Mouse (Mus musculus): ENCODE measurements around the gene Kcnn1. TPM values are rescaled to one million over a fixed set of nuclear protein-coding genes. Genes with fewer than 3 reads are reported as not detected.

Kcnn1 gene
- polyA plus RNA-seq, 1 experiment from 2014 or later = 12.2 TPM

GRCm38 (mm10) chr8:70812055-70812454 is 51.0 kb downstream of the Kcnn1 start:
- WGBS = 37% methylated on average over 4 of the region's 4 CpGs
- peaks cover 9% of the 10 kb centered on the region for H3K27me3 ChIP-seq (ENCODE audit: control insufficient read depth, insufficient read depth, low read length)

GRCm38 (mm10) chr8:70810962-70811680 is 51.9 kb downstream of the Kcnn1 start:
- H3K4me3 ChIP-seq (ENCODE audit: low read depth, low read length) = no peak overlapping the region
- 0 out of 2 replicates have a peak, but pooled peaks cover 2% of the 10 kb centered on the region for H3K4me1 ChIP-seq (replicated peaks; ENCODE audit: control insufficient read depth, insufficient read depth, low read length)
- DNase-seq (ENCODE audit: low spot score) (no peak), ATAC-seq (ENCODE audit: low FRiP score) (no peak; the same call in 1 of the 2 replicates)
- no peak overlapping the region for H3K9ac ChIP-seq (ENCODE audit: low read depth, low read length)
- no peaks in the 10 kb centered on the region; the same call in 1 of the 2 replicates for H3K27me3 ChIP-seq (ENCODE audit: control insufficient read depth, insufficient read depth, low read length)
- no peak overlapping the region for H3K27ac ChIP-seq (ENCODE audit: low read depth, low read length)
- 74% methylated on average over 20 of the region's 20 CpGs for WGBS
- H3K4me2 ChIP-seq (replicated peaks; ENCODE audit: low read depth, low read length) = no peak overlapping the region
- no peaks in the 10 kb centered on the region for H3K9me3 ChIP-seq (ENCODE audit: control insufficient read depth, low read length)
- H3K36me3 ChIP-seq (ENCODE audit: control insufficient read depth, insufficient read depth, low read length) = no peaks in the 10 kb centered on the region

More at GRCm38 (mm10) chr8:70812055-70812454, 51.0 kb downstream of the Kcnn1 start:
- Histone ChIP-seq H3K27ac (ENCODE audit: low read depth, low read length) (no peak overlapping the region), H3K4me3 (ENCODE audit: low read depth, low read length) (no peak overlapping the region), H3K9me3 (ENCODE audit: control insufficient read depth, low read length) (no peaks in the 10 kb centered on the region), H3K4me2 (replicated peaks; ENCODE audit: low read depth, low read length) (no peak overlapping the region), H3K36me3 (ENCODE audit: control insufficient read depth, insufficient read depth, low read length) (no peaks in the 10 kb centered on the region), H3K9ac (ENCODE audit: low read depth, low read length) (no peak overlapping the region), H3K4me1 (replicated peaks; ENCODE audit: control insufficient read depth, insufficient read depth, low read length) (peaks cover 8% of the 10 kb centered on the region; the same call in 1 of the 2 replicates)
- ATAC-seq (ENCODE audit: low FRiP score) = no peak
- DNase-seq (ENCODE audit: low spot score) = no peak

DNA sequence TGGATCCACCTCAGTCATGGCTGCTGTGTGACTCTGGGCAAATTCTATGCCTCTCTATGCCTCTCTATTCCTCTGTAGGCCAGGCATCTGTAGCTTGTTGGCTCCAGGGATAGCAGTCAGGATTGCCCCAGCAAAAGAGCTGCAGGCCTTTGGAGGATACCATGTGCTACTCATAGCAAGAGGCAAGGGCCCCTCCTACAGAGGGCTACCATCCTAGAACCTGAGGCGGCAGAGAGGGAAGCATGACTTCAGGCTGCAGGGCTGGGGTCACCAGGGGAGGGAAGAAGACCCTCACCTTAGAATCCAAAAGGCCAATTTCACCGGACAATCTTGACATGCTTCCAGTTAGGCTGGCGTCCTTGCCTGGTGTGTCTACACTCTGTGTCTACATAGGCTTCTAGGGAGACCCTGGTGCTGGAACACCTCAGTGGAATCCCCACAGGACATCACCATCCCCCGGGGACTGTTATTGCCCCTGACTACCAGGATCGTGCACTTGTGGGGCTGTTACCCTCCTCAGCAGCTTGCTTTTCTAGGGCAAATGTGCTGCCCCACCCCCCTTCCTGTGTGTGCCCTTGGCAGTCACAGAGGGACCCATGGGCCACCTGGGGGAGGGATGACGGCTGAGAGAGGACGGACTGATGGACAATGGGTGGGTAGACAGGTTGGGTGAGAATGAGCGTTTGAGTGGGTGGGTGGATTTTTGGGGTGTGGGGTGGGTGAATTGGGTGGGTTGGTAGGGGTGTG is 53.9 kb downstream of the Kcnn1 start:
- WGBS = 73% methylated on average over 8 of the region's 8 CpGs
- Histone ChIP-seq H3K9me3 (ENCODE audit: control insufficient read depth, low read length) (no peaks in the 10 kb centered on the region), H3K4me2 (replicated peaks; ENCODE audit: low read depth, low read length) (no peak overlapping the region), H3K27ac (ENCODE audit: low read depth, low read length) (no peak overlapping the region), H3K4me1 (replicated peaks; ENCODE audit: control insufficient read depth, insufficient read depth, low read length) (peaks cover 2% of the 10 kb centered on the region; the same call in 1 of the 2 replicates), H3K27me3 (ENCODE audit: control insufficient read depth, insufficient read depth, low read length) (peaks cover 15% of the 10 kb centered on the region), H3K9ac (ENCODE audit: low read depth, low read length) (no peak overlapping the region), H3K4me3 (ENCODE audit: low read depth, low read length) (no peak overlapping the region), H3K36me3 (ENCODE audit: control insufficient read depth, insufficient read depth, low read length) (no peaks in the 10 kb centered on the region)
- no peak for ATAC-seq (ENCODE audit: low FRiP score)
- no peak for DNase-seq (ENCODE audit: low spot score)

- Histone ChIP-seq H3K9me3 (ENCODE audit: control insufficient read depth, low read length) (no peaks in the 10 kb centered on the region), H3K36me3 (ENCODE audit: control insufficient read depth, insufficient read depth, low read length) (no peaks in the 10 kb centered on the region), H3K4me3 (ENCODE audit: low read depth, low read length) (no peak within 1 kb of the TSS), H3K27ac (ENCODE audit: low read depth, low read length) (no peak within 1 kb of the TSS), H3K4me1 (replicated peaks; ENCODE audit: control insufficient read depth, insufficient read depth, low read length) (peaks cover 5% of the 10 kb centered on the region; the same call in 1 of the 2 replicates), H3K27me3 (ENCODE audit: control insufficient read depth, insufficient read depth, low read length) (peaks cover 24% of the 10 kb centered on the region), H3K4me2 (replicated peaks; ENCODE audit: low read depth, low read length) (no peak within 1 kb of the TSS), H3K9ac (ENCODE audit: low read depth, low read length) (no peak within 1 kb of the TSS)
- DNase-seq (ENCODE audit: low spot score) (no peak), ATAC-seq (ENCODE audit: low FRiP score) (no peak)
- 67% methylated on average over 5 of the region's 5 CpGs for WGBS
Observed at GRCm38 (mm10) chr8:70808239-70808638, 54.8 kb downstream of the Kcnn1 start, which contains the start of gene Il12rb1. Gene Il12rb1, plus strand, starts transcription at chr8:70808449.

DNA sequence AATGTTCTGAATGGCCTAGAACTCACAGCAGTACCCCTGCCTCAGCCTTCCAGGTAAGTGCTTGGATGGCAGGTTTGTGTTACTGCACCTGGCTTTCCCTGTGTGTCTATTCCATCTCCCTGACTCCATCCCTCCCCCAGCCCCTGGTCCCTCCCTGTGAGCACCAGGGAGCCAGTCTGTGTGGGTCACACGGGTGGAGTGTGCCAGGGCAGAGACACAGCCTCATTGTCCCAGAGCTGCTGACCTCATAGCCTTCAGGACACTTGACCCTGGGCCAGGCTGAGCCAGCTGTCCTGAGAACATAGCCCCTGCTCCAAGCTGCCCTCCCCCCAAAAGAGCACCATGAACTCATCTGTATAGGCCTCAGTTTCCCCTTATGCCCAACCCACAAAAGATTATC is 55.8 kb downstream of the Kcnn1 start:
- ATAC-seq (ENCODE audit: low FRiP score) (no peak), DNase-seq (ENCODE audit: low spot score) (no peak)
- H3K27me3 ChIP-seq (ENCODE audit: control insufficient read depth, insufficient read depth, low read length) = peaks cover 28% of the 10 kb centered on the region
- H3K9me3 ChIP-seq (ENCODE audit: control insufficient read depth, low read length) = no peaks in the 10 kb centered on the region
- no peak overlapping the region for H3K27ac ChIP-seq (ENCODE audit: low read depth, low read length)
- H3K36me3 ChIP-seq (ENCODE audit: control insufficient read depth, insufficient read depth, low read length) = no peaks in the 10 kb centered on the region
- peaks cover 5% of the 10 kb centered on the region; the same call in 1 of the 2 replicates for H3K4me1 ChIP-seq (replicated peaks; ENCODE audit: control insufficient read depth, insufficient read depth, low read length)
- no peak overlapping the region for H3K9ac ChIP-seq (ENCODE audit: low read depth, low read length)
- H3K4me3 ChIP-seq (ENCODE audit: low read depth, low read length) = no peak overlapping the region
- 44% methylated on average over 1 of the region's 1 CpGs for WGBS
- no peak overlapping the region for H3K4me2 ChIP-seq (replicated peaks; ENCODE audit: low read depth, low read length)

GRCm38 (mm10) chr8:70806541-70806940 is 56.5 kb downstream of the Kcnn1 start:
- no peak for ATAC-seq (ENCODE audit: low FRiP score)
- peaks cover 31% of the 10 kb centered on the region for H3K27me3 ChIP-seq (ENCODE audit: control insufficient read depth, insufficient read depth, low read length)
- WGBS = 77% methylated on average over 4 of the region's 4 CpGs

GRCm38 (mm10) chr8:70804481-70805206 is 58.4 kb downstream of the Kcnn1 start, which contains the start of gene Mast3:
Gene Mast3, minus strand, starts transcription at chr8:70805054.
- no peaks in the 10 kb centered on the region for H3K36me3 ChIP-seq (ENCODE audit: control insufficient read depth, insufficient read depth, low read length)
- H3K4me2 ChIP-seq (replicated peaks; ENCODE audit: low read depth, low read length) = peak within 1 kb of the TSS; percentile 89
- peaks cover 4% of the 10 kb centered on the region; the same call in 1 of the 2 replicates for H3K4me1 ChIP-seq (replicated peaks; ENCODE audit: control insufficient read depth, insufficient read depth, low read length)
- no peaks in the 10 kb centered on the region for H3K9me3 ChIP-seq (ENCODE audit: control insufficient read depth, low read length)
- DNase-seq (ENCODE audit: low spot score) (peak; percentile 85), ATAC-seq (ENCODE audit: low FRiP score) (peak; percentile 88)
- H3K27me3 ChIP-seq (ENCODE audit: control insufficient read depth, insufficient read depth, low read length) = peaks cover 35% of the 10 kb centered on the region
- H3K9ac ChIP-seq (ENCODE audit: low read depth, low read length) = peak within 1 kb of the TSS; percentile 44
- 2% methylated on average over 43 of the region's 45 CpGs for WGBS
- H3K4me3 ChIP-seq (ENCODE audit: low read depth, low read length) = peak within 1 kb of the TSS; percentile 48
- no peak within 1 kb of the TSS for H3K27ac ChIP-seq (ENCODE audit: low read depth, low read length)

More at GRCm38 (mm10) chr8:70806541-70806940, 56.5 kb downstream of the Kcnn1 start:
- H3K9me3 ChIP-seq (ENCODE audit: control insufficient read depth, low read length) = no peaks in the 10 kb centered on the region
- H3K4me3 ChIP-seq (ENCODE audit: low read depth, low read length) = no peak overlapping the region
- H3K4me1 ChIP-seq (replicated peaks; ENCODE audit: control insufficient read depth, insufficient read depth, low read length) = peaks cover 7% of the 10 kb centered on the region; the same call in 1 of the 2 replicates
- H3K36me3 ChIP-seq (ENCODE audit: control insufficient read depth, insufficient read depth, low read length) = no peaks in the 10 kb centered on the region
- H3K27ac ChIP-seq (ENCODE audit: low read depth, low read length) = no peak overlapping the region
- no peak overlapping the region for H3K4me2 ChIP-seq (replicated peaks; ENCODE audit: low read depth, low read length)
- no peak overlapping the region for H3K9ac ChIP-seq (ENCODE audit: low read depth, low read length)
- no peak for DNase-seq (ENCODE audit: low spot score)

DNA sequence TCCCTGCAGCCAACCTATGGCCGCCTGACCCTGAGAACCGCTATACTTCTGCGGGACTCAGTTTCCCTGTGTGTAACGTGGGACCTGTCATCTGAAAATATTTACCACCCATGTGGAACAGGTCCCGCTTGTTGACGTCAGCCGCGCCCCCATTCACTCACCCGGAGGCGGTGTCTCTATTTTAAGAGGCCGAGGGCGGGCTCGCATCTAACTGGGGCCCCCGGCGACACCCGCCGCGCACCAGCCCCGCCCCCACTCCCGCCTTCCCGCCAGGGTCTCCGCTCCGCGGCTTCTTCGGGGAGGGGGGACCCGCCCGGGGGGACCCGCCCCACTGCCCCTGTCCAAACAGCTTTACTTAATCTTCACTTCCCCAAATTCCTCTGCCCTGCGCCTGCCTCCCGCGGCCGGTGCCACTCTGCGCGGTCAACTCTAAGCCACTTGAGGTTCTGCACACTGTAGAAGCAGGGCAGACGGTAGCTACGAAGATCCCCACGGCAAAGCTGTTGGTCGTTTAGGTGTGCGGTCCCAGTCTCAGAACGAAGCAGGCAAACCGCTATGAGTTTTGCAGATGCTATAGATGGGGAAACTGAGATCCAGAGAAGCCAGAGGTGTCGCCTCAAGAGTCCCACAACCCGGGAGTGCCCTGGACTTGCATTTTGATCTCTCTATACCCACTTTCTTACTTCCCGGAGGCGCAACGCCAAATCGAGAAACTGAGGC is 59.1 kb downstream of the Kcnn1 start:
- 2% methylated on average over 44 of the region's 47 CpGs for WGBS
- Histone ChIP-seq H3K27ac (ENCODE audit: low read depth, low read length) (no peak overlapping the region), H3K27me3 (ENCODE audit: control insufficient read depth, insufficient read depth, low read length) (peaks cover 42% of the 10 kb centered on the region), H3K9ac (ENCODE audit: low read depth, low read length) (peak overlapping the region; percentile 44), H3K9me3 (ENCODE audit: control insufficient read depth, low read length) (no peaks in the 10 kb centered on the region), H3K36me3 (ENCODE audit: control insufficient read depth, insufficient read depth, low read length) (no peaks in the 10 kb centered on the region), H3K4me1 (replicated peaks; ENCODE audit: control insufficient read depth, insufficient read depth, low read length) (peaks cover 4% of the 10 kb centered on the region; the same call in 1 of the 2 replicates), H3K4me2 (replicated peaks; ENCODE audit: low read depth, low read length) (peak overlapping the region; percentile 89), H3K4me3 (ENCODE audit: low read depth, low read length) (peak overlapping the region; percentile 48)
- DNase-seq (ENCODE audit: low spot score) (peak; percentile 40), ATAC-seq (ENCODE audit: low FRiP score) (no peak)

Data from hindbrain, embryonic 11.5 days (tissue).